Mouse (Mus musculus) testis, adult 2 months (tissue): ENCODE data around the gene Slc30a4.

ENCODE experiments used
- CTCF ChIP-seq: fragments of 200-500 bp; IDR thresholded peaks from 2 replicates; pipeline ENCODE4 v1.5.1; 2012; ENCODE audit warnings: low read depth, mild to moderate bottlenecking, inconsistent platforms, low read length, moderate library complexity; ENCODE audit not compliant: control insufficient read depth, insufficient read depth, insufficient replicate concordance
- POLR2A ChIP-seq: fragments of 200-500 bp; IDR thresholded peaks from 2 replicates; pipeline ENCODE4 v1.6.1; 2012; ENCODE audit warnings: low read depth, mild to moderate bottlenecking, inconsistent platforms, low read length, moderate library complexity; ENCODE audit not compliant: control insufficient read depth

DNA sequence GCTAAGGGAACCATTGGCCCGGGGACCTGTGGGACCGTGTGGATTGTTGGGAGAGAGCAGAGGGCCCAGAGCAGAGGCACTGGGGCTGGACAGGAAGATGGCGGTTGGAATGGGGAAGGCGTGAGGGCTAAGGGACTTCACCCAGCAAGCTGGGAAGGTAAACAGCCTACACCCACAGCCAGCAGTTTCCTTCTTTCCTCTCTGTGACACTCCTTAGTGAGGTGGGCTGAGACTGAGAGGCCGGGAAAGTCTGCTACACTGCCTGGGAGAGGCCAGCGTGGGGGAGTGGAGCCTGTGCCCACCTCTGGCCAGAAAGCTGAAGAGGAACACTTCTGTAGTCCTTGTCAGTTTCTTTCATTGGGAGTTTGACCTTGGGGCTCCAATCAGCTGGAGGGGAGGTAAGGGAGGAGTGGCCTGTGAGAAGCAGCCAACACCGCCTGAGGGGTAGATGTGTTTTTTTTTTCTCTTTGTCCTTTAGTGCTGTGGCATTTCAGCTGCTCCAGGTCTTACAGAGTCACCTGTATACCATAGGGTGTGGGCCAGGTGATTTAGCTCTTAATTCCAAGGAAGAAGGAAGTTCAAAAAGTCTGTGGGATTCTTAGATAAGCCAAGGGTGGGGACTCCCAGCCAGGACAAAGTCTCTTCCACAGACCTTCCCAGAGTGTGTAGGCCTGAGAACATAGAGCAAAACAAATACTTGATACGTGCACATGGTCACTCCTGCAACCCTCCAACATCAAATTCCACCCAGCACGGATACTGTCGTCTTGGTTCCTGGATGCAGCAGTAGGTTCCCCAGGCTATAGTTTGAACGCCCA, 44.5 kb downstream of the Slc30a4 start:
- TF ChIP-seq CTCF, result no peak
- TF ChIP-seq POLR2A, result no peak
